Mouse (Mus musculus) frontal cortex, postnatal 14 days (tissue): ENCODE measurements around the gene Znrf3.
"Not testable (repeated sequence)": the region's sequence is repeated elsewhere in the genome, so short reads cannot be mapped to it uniquely, and the experiment has no call there.

Experiments
- DNase-seq, 2 experiments: peaks; one replicate each; pipeline ENCODE4 v3.0.0; 2022; ENCODE audit warnings: low spot score in 2 of 2

Znrf3 gene

DNA sequence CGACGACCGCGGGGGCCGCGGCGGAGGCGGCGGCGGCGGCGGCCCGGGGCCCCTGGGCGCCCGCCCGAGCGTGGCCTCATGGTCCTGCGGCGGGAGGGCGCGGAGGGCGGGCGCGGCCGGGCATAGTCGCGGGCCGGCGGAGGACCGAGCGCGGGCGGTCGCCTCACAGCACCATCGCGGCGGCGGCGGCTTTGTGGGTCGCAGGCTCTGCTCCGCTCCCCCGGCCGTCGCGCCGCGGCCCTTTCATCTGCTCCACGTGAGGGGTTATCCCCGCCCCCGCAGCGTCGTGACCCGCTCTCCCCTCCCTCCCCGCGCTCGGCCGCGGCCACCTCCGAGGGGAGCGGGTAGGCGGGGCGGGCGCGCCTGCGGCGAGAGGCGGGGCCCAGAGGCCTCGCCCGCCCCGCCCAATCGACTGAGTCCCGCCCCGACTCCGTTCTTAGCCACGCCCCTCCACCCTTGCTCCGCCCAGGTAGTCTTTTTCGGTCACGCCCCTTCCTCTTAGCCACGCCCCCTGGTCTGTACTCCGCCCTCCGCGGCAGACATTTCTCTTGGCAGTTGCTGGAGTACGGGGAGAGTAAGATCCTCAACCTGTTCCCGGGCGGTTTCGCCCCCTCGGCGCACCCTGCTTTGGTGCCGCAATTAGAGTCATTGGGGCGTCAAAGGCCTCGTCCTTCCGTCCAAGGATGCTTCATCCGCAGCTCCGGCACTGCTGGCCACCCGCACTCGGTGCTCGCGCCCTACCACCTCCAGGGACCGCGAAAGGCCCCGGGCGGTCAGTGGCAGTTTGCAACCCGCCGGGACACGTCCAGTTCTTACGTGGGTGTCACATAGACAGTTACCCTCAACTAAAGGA lies at the start of gene Znrf3:
TSS of gene Znrf3 (minus strand) at position 249 of the 853 bp plus-strand sequence.
- peak; percentile 81 to 92 for DNase-seq

DNA sequence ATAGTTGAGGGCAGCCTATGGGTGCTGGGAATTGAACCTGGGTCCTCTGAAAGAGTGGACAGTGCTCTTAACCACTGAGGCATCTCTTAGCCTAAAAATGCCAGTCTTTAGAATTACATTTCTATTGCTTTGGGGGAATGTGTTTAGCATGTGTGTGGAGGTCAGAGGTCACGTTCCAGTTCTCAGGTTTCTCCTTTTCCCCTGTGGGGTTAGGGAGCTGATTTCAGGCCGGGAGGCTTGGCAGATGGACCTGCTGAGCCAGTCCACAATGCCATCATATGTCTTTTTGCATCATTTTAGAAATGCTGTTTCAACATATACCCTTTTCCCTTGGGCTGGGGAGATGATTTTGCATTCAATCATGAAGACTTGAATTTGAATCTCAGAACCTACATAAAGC lies 49.2 kb upstream of the Znrf3 start:
- DNase-seq, result no peak

DNA sequence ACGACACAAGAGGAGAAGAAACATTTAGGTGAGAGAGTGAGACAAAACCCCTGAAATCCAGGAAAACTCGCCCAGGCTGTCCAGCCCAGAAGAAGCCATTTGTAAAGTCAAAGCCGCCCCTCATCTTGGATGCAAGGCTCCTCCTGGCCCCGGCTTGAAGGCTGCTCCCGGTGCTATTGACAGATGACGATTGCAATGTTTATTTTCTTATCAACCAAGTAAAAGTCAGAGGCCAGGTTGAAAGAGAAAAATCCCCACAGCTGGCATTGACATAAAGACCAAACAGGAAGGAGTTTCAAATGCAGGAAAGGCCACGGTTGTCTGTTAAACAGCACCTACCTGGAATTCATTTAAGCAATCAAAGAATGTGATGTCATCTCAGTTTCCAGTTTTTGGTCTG lies 47.3 kb upstream of the Znrf3 start:
- DNase-seq, result no peak

DNA sequence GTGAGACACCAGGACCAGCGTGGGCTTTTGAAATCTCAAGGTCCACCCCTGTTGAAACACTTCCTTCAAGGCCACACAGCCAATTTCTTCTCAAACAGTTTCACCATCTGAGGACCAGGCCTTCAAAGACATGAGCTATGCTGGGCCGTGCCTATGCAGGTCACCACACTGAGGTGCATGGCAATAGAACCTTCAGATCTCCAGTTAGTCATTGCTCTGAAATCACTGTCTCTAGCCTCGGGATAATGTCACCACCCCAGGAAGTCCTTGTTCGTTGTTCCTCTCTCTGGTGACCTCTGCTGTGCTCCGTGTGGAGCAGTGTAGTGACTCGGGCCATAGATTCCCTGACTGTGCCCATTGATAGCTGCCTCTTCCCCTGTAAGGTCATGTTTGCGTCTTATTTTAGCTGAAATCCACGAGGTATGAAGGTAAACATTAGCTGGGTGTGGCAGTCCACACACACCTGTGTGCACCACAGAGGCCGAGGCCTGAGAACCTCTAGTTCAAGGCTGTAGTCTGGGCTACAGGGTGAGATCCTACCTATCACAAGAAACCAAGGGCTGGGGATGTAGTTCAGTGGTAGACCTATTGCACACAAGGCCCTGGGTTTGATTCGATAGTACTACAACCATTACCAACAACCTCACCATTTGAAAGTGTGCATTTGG lies 46.5 kb upstream of the Znrf3 start:
- no peak for DNase-seq

DNA sequence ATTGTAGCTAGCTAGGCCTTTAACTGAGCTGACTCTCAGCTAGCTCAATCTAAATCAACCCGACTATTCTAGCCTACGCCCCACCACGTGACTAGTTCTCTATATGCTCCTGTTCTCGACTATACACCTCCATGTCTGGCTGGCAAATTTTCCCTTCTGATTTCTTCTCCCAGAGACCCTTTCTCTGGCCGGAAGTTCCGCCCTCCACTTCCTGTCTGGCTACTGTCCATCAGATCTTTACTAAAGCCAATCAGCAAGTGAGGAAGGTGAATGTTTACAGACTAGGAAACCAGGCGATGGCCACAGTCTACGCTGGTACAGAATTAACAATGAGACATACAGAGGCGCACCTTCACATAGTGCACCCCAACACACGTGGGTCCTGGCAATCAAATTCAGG lies 44.8 kb upstream of the Znrf3 start:
- DNase-seq, result not testable (repeated sequence)

DNA sequence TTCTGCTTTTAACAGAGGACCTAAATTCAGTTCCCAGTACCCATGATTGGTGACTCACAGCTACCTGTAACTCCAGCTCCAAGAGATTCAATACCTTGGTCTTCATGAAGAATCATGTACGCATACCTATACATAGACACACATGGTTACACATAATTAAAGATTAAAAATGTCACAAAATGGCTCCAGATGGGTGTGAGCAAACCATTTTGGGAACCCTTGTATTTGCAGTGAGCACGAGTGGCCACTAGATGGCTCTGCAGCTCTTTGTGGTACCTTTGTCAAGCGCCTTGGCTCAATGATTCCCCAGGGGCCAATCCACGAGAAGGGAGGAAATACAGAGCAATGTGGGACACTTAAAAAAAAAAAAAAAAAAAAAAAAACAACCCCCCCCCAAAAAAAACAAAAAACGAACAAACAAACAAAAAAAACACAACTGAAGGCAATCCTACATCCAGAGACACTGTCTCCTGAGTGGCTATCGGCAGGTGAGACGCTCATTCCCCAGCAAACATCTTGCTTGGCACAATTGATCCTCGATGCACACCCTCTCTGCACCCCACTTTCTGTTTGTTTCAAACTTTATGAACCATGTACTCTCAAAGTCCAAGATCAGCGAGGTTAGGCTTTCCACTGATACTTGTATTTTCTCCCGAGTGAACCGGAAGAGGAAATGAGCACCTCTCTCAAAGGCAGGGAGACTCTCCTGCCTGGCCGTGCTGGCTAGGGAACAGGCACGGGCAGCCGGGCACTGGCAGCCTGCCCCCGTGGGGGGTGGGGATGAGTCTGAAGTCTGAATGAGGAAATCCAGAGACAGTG lies 40.8 kb upstream of the Znrf3 start:
- peak; percentile 67 to 80 for DNase-seq

DNA sequence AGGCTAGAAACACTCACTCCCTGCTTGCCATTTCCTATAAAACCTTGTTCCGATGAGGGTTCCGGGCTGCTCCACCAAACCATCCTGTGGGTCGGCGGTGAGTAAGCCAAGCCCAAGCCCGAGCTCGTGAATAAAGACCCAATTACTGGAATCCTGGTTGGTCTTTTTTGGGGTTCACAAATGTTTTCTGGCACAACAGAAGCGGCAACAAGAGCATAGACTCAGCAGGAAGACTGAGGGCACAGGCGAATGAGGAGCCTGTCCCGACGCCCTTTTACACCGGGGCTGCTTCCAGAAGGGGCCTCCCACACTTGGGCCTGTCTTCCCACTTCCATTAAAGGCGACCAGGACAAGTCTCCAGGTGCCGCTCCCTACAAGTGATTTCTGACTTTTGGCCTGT lies 37.9 kb upstream of the Znrf3 start:
- DNase-seq, result no peak

DNA sequence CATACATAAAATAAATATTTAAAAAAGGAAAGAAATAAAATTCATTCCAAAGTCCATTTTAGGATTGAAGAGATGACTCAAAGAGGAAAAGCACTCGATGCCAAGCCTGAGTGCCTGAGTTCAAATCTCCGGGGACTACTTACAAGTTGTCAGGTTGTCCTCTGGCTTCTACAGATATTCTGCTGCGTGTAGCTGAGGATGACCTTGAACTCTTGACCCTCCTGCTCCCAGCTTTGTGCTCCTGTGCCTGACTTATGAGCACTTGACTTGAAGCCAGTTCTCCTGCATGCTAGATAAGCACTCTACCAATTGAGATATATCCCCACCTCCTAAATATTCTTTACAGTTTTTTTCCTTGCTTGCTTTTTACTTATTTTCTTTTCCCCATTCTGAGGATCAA lies 34.2 kb upstream of the Znrf3 start:
- DNase-seq, result no peak

DNA sequence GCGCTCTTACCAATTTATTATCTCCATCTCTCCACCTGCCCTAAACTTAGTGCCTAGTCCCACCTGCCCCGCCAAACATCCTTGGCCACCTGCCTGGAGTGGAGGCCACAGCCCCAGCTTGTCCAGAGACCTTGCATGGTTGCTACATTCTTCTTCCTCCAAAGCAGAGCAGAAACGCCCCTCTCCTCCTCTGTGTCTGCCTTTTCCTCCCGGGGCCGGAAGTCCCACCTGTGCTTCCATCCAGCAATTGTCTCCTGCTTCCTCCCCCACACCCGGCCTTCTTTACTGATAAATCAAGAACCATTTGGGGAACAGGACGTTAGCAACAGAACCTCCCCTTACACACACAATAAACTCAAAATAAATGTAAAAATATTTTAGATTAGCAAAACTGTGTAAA lies 33.5 kb upstream of the Znrf3 start:
- DNase-seq, result no peak

DNA sequence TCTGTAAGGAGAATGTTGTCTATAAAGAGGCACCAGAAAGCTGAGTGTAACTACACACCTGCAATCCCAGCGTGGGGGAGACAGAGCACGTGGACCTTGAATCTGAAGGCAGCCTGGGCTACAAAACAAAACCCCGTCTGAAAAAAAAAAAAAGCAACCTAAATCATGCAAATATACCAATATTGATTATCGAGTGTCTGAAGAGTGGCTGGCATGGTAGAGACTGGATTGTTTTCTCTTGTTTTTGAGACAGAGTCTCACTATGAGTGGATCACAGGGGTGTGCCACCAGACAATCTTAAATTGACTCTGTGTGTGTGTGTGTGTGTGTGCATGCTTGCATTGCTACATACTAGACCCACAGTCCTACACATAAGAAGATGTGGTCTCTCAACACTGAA lies 32.2 kb upstream of the Znrf3 start:
- DNase-seq, result no peak

DNA sequence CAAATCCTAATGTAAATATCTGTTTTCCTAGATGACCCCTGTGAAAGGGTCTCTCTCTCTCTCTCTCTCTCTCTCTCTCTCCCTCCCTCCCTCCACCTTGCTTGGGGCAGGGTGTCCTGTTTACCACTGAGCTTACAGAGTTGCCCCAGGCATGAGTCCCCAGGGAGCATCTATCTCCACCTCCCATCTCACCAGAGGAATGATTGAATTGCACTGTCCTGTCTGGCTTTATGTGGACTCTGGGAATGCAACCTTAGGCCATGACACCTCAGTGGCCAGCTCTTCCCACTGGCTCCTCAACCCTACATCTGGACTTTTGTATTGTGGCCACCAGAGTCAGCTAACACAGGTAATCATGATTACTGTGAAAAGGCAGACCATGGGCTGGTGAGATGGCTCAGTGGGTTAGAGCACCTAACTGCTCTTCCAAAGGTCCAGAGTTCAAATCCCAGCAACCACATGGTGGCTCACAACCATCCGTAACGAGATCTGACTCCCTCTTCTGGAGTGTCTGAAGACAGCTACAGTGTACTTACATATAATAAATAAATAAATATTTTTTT lies 31.0 kb upstream of the Znrf3 start:
- DNase-seq, result not testable (repeated sequence)

DNA sequence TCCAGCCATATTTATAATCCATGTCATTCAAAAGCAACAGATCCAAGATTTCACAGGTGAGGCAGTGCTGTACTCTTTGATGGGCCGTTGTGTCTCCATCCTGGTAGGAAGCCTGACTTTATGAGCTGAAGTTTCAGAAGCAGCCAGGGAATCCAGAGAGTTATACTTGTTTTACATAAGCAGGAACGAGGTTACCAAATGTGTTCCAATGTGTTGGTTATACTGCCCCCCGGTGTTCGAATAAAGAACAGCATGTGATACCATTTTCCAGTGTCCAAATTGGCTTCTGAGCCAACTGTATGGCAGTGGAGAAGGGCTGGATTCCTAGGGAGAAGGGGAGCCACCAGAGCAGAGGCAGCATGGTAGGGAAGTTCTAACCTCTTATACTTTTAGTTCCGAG lies 29.5 kb upstream of the Znrf3 start:
- DNase-seq, result peak; percentile 25 to 60

DNA sequence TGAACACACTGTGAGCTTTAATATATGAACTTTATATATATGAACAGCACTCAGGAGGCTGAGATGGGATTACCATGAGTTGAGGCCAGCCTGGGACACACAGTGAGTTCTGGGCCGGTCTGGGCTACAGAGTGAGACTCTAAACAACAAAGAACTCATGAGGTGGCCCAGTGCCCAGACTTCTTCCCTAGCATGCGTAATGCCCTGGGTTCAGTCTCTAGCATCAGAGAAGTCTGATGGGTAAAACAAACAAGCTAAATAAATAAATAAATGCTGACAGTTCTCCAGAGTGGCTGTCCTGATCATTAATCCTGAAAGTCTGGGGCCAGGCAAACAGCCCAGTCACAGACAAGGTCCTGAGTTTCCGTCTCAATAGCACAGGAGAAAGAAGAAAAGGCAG lies 25.4 kb upstream of the Znrf3 start:
- DNase-seq, result no peak

DNA sequence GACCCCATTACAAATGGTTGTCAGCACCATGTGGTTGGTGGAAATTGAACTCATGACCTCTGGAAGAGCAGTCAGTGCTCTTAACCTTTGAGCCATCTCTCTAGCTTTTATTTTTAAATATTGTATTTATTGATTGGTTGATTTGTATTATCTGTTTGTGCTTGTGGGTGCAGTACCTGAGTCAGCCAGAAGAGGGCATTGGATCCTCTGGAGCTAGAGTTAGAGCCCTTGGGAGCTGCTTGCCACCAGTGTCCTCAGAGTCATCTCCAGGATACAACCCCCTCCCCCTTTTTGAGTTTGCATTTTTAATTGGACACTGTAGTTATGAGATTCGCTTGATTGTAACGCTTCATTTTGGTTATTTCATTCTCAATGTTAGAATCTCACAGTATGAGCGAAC lies 24.4 kb upstream of the Znrf3 start:
- DNase-seq, result peak in 1 of 2 experiments; percentile 18

DNA sequence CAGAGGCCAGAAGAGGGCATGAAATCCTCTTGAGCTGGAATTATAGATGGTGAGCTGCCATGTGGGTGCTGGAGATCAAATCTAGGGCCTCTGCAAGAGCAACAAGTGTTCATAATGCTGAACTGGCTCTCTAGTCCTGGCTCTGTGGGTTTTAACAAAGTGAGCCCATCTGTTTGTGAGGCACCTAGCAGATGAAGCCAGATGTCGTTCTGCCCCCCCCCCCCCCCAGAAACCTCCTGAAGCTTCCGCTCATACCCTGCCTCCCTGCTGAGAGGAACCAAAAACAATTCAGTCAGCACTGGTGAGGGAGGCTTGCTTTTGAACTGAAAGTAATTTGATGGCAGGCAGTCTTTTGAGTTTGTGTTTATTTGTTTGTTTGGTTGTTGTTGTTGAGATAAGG lies 23.8 kb upstream of the Znrf3 start:
- DNase-seq, result no peak

DNA sequence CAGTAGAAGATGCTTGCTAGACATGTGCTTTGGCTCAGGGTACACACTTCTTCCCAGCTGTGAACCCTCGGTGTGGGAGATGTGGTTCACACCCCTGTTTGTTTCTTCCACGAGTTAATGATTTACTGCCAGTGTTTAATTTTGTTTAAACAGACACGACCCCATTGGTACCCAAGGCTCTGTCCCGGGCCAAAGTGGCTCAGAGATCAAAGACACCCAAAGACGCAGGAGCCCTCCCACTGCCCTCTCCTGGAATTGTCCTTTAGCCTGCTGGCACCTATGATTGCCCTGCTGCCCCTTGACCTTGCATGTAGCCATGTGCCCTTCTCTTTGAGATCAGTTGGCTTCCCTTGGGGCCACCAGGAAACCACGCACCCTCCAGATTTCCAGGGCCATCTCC lies 7.3 kb upstream of the Znrf3 start:
- DNase-seq, result no peak

DNA sequence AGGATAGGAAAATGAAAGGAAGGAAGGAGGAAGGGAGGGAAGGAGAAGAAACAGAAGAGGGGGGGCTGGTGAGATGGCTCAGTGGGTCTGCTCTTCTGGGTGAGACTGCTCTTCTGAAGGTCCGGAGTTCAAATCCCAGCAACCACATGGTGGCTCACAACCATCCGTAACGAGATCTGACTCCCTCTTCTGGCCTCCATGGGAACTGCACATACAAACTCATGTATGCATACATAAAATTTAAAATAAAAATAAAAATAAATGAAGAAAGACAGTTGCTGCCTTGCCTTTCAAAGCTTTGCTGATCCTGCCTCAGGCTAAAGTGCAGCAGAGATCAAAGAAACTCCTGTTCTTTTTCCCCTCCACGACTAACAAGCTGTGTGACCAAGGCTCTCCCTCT lies 6.7 kb upstream of the Znrf3 start:
- no peak for DNase-seq

DNA sequence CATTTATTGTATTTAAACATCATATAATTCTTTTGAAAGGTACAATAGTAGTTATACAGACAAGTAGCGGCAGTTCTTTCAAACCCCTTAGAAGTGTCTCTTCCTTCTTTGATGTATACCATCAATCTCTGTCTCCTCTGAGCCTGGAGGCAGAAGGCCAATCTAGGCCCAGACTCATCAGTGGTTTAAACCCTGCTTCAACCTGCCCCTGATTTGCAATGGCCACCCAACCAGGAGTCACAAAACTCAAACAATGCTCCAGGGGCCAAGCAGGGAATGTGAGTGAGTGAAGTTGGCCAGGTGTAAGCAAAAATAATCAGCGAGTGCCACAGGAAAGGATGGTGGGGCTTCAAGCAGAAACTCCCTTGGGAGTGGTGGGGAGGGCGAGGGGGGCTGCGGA lies 6.1 kb upstream of the Znrf3 start:
- no peak for DNase-seq

DNA sequence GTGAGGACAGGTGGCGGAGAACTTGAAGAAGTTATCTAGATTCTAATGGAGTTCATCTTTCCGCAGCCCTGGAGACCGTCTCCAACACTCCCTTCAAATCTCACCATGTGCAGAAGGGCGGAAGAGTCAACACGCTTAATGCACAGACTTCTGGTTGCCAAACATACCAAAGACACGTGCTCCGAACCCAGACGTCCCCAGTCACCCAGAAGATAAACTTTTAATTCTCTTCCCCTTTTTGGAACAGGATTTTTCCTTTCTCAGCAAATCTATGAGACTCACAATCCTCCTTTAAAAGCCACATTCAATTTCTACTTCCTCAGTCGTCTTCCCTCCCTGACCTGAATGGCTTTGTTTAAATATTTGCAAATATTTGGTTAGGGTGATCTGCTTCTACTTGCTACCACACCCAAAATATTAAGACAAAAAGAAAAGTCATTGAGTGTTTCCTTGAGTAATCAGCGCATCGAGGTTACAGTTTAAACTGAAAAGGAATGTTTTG lies 856 bp upstream of the Znrf3 start:
- no peak for DNase-seq

DNA sequence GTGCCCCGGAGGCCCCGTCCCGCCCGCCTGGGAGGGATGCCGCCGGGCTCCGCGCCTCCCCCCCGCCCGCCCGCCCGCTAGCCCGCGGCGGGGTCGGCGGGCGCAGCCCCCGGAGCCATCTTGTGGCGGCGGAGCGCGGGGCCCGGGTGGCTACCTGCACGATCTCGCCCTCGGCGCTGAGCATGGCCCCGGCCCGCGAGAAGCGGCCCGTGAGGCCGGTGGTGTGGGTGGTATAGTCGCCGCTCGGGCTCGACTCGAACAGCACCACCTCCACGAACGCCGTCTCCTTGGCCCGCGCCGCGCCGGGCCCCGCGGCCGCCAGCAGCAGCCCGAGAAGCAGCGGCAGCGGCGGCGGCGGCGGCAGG lies 431 bp downstream of the Znrf3 start:
- DNase-seq, result peak in 1 of 2 experiments; percentile 16

DNA sequence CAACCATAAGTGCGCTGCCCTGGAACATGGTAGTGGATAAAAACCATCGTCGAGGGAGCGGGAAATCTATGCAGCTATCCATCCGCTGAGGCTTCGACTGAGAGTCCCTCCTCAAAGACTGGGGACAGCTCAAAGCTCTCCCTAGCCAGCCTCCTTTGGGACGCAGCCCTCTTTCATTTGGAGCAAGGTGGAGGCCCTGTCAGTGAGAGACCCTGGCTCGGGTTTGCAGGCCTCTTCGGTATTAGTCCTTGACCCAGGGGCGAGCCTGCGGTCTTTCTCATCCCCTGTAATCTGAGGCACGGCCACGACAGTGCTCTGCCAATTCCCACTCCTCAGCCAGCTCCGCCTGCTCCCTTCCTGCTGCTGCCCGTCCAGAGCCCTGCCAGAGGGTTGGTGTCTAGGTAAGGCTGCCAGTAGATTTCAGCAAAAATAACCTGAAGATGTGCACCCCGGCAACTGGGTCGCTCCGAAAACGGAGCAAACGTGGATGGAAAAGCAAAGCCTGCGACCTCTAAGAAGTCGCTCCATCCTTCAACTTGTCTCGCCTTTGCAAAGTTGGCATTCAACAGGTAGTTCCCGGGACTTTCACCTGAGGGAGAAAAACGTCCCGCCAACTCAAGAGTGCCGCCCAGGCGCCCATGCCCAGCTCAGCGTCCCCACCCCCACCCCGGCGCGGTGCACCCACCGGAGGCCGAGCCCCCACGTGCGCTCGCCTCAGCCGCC lies 975 bp downstream of the Znrf3 start:
- DNase-seq, result peak in 1 of 2 experiments; percentile 14
